Mouse (Mus musculus) cerebellum, adult 11 months (tissue): Measurements from ENCODE around the gene Phf19.

Experiments used
- DNase-seq: peaks from one replicate; pipeline ENCODE4 v3.0.0; 2022

The Phf19 gene

DNA sequence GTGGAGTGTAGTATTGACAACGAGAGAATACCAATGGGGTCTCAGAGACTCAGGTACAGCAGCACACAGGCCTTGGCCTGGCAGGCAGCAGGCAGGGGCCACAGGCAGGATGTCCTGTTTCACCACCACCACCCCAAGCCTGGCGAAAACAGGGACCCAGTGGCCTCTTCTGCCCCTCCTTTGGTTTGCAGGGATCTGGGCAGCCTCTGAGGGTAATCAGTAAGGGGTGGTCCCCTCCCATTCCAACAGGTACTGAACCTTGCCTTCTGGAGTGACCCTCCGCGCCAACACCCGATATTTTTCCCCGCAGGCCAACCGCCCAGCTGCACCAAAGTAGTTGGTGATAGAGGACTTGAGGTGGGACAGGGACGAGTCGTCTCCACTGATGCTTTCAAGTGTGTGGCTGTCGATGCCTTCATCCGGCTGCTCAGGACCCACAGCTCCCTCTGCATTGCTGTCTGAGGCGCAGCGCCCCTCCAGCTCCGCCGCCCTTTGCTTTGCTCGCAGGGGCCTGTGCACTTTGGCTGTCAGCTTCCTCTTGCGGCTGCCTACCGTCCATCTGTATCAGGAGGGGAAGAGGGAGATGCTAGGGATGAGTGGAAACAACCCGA, 18.2 kb downstream of the Phf19 start:
- DNase-seq = no peak

DNA sequence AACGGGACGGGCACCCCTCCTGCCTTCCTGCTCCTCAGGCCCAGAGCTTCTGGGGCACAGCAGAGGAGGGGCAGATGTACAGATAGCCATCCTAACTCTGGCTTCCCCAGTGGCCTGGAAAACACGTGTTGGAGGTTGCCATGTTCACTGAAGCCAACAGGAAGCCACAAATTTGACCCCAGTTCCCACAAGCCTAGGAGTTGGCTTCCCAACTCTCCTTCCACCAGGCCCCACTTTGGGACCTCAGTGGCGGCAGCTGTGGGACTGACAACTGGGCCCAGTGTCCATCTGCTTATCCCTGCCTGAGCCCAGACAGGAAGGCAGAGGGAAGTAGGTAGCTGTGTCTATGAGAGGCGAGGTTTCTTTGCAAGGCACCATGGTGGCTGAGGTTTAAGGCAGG, 19.9 kb downstream of the Phf19 start:
- DNase-seq = no peak

DNA sequence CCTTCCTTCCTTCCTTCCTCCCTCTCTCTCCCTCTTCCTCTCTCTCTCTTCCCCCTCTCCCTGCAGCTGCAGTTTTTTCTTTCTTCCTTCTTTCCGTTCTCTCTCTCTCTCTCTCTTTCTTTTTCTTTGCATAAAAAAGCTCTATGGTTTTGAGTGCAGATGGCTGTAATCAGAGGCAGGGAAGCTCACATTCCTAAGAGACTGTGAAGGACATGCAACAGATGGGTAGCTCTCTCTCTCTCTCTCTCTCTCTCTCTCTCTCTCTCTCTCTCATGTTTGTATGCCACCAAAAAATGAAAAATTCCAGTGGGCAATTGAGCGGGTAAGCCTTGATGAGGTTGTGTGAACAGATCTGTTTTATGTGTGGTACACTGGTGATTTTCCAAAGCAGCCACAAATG, 29.6 kb downstream of the Phf19 start:
- no peak for DNase-seq

DNA sequence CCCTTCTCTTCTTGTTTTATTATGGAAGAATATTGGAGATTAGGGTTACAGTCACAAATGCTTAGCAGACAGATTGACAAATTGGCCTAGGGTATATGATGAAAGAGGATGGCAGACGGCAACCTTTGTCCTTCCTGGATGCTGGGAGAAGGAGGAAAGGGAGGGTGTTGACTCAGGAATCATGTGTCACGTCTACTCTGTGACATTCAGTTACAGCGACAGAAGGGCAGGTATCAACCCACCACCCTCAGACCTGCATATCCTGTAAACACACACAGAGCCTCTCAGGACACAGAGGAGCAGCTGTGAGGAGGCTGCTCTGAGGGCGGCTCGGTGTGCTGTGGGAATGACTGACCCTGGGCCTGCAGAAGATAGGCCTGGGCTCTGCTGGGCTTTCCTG, 30.6 kb downstream of the Phf19 start:
- no peak for DNase-seq

DNA sequence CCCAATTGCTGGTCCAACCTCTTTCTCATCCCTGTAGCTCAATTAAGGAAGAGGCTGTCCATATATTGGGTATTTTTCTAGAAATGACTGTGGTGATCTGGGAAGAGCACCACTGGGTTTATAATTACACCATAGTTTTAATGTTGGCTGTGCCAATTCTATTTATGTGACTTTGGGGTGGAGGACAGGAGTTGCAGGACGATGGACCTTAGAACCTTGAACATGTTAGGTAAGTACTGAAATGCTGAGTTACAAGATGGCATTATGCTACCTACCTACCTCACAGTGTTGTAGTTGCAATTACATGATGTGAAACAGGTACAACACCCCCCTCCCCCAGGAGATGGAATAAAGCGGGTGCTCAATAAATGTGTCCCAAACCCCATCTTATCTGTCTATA, 31.1 kb downstream of the Phf19 start:
- DNase-seq = no peak

DNA sequence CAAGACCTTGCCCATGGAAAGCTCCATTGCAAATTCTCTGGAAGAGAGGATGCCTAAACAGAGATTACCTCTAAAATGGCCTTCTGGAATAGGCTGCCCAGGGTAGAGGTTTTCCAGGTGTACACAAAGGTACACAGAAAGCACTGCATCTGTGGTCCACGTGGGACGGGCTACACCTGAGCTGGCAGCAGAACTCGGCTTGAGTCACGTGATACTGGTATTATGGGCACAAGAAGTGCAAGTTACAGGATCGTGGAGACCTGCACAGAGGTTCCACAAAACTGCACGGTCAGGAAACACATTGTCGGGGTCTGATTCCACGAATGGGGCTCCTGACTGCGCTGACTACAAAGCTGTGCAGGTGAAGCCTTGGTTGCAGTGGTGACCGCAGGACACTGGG, 33.8 kb downstream of the Phf19 start:
- DNase-seq = no peak

DNA sequence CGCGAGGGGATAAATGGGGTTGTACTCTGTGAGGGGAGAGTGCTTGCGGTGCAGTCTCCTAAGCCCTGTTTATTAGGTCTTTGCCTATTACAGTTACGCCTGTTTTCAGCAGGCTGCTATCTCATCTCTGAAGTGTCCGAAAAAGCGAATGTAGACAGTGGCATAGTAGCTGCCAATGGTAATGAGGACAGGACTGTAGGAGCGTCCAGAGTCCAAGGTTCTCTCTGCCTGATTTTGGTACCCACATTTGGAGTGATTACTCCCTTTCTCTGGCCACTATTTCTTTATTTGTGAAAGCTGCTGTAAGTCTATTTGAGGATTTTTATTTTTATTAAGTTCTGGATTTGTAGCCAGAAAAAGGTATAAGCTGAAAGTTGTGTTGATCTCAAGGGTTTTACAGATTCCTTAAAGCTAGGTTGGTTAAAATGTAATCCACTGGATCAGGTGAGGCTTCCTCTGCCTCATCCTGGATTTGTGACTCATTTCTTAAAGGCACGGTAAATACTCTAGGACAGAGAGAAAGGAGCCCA, 38.9 kb downstream of the Phf19 start, which contains the start of gene Psmd5:
TSS of gene Psmd5 (minus strand) at position 153 of the 530 bp plus-strand sequence.
- no peak for DNase-seq

DNA sequence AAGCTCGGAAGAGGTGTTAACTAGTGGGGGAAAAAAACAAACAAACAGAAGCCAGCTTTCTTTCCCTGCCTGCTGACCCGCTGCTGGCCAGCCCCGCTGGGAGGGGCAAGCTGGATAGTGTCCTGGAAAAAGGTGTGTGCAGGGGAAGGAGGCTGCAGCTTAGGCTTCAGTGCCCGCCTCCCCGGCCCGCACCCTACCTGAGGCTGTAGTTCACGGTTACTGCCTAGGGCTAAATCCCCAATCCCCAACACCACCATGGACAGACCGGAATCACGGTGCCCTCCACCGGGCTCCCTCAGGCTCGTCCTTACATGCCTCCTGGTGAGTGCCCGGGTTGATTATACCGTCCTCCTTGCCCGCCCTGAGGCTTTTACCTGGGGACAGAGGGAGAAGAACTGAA, 39.6 kb downstream of the Phf19 start, which contains the start of gene Cutal:
TSS of gene Cutal (plus strand) at position 126 of the 400 bp plus-strand sequence.
- no peak for DNase-seq

DNA sequence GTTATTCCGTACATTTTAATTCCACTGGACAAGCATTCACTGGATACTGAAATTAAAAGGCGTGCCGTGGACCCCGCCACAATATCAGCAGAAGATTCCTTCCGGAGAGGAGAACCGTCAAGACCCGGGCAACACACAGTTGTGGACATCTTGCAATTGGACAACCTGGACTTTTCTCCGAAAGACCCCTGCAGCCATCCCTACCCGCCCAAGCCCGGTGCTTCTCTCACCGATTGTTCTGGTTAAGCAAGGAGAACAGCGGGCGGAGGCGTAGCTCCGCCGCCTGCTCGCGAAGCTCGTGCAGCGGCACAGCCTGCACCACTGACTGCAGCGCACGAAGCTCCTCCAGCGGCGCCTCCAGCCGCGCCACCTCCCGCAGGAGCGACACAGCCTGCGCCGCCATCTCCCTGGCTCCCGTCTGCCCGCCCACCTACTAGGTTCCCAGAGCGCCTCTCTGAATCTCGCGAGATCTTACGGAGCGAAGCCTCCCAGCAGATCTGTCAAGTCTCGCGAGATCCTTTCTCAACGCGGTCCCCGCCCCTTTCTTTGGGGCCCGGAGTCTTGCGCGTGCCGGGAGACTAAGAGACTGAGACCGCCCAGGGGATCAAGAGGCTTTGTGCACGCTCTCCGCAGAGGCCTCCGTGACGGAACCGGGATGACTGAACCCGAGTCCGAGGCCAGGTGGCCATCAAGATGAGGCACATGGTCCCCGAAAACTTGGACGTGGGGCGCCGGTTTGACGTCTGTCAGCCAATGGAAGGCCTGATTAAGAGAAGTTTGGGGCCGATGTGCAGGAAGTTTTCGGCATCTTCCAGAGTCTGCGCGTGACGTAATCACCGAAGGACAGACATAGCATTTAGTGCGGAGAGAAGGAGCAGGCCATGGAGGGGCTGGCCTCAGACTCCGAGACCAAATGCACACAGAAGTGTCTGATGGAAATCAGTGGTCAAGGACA, 43.0 kb downstream of the Phf19 start:
- peak; percentile 90 for DNase-seq

DNA sequence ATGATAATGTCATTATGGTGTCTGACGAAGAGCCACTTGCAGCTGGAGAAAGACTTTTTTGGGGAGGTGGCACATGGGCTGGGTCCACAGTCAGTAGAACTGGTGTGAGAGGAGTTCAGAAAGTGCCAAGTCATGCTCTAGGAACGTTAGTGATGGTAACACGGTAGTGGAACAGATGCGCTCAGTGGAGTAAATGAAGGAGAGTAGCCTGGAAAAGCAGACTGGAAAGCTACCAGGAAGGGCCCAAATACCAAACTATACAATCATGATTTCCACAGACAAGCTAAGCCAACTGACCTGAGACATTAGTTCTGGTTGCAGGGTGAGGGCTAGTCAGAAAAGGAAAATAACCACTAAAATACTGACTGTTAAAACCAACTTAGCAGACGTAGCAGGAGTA, 44.1 kb downstream of the Phf19 start:
- no peak for DNase-seq

DNA sequence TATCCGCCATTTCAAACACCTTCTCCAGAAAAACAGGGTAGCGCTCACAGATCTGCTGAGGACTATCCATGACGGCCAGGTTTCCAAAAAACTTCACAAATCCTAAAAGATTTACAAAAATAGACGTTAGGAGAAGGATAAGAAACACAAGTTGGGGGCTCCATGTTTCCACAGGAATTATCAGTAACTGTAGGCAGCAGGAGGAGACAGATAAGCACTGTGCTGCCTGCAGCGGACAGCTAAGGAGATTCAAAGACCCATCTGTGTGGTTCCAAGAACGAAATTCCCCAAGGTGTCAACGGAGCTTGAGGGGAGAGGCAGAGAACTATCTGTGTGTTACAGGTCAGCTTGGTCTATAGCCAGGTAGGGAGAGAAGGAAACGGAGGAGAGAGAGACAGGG, 56.1 kb downstream of the Phf19 start:
- no peak for DNase-seq

DNA sequence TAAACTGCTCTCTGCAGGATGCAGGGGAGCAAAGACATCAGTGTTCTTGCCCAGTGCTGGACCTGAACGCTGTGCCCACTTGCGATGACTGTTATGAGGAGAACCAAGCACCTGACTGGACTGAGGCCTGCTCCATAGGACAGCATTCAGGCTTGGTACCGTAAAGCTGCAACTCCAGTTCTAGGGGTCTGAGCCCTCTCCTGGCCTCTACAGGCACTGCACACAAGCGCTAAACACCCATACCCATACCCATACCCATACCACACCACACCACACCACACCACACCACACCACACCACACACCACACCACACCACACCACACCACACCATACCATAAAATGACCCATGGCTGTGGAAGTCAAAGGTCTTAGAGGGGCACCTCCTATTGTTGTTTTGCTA, 58.6 kb downstream of the Phf19 start:
- DNase-seq = no peak

DNA sequence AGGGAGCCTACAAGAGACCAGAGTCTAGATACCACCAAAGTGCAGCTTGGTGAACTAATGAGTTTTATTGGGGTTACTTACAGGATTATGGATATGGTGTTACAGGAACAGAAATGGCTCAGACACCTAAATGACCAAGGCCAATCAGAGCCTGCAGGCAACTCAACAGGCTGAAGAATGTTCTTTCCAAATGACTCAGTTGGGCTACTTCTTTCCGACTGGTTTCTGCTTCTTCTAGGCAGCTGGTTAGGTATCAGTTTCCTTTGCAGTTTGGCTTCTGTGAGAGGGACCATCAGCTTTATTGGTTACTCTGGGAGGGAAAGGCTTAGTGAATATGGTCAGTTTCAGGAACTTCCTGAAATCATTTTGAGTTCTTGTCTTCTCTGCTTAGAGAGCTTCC, 66.1 kb downstream of the Phf19 start:
- DNase-seq = no peak
